Mouse (Mus musculus): ENCODE results near the gene Adcy7.

- TF ChIP-seq POLR2A (IDR thresholded peaks at IDR 0.05; ENCODE audit: control insufficient read depth, extremely low read depth, insufficient read depth, low read length, poor library complexity) (no peak), CTCF (IDR thresholded peaks at IDR 0.05; ENCODE audit: borderline replicate concordance, control insufficient read depth, extremely low read depth, insufficient read depth, low read length, poor library complexity) (no peak)
Observed at GRCm38 (mm10) chr8:88318151-88318550, 45.9 kb downstream of the Adcy7 start.
